Mouse (Mus musculus) forebrain, embryonic 13.5 days (tissue): Measurements from ENCODE around the gene Pard3b. TPM values are rescaled to one million over a fixed set of nuclear protein-coding genes. Genes with fewer than 3 reads are reported as not detected.

Experiments used
- ATAC-seq: fragments of 200-750 bp; cut with Nextera tagmentation; 2 replicates; pipeline ENCODE4 v1.8.0; 2017
- H3K27ac ChIP-seq: fragments of 300-500 bp; sonication (generic); 2 replicates; pipeline ENCODE4 v1.5.1; 2015; ENCODE audit warnings: inconsistent platforms, mild to moderate bottlenecking, moderate library complexity
- H3K27me3 ChIP-seq: fragments of 300-500 bp; sonication (generic); 2 replicates; pipeline ENCODE4 v1.6.1; 2015; ENCODE audit warnings: mild to moderate bottlenecking, inconsistent platforms
- H3K36me3 ChIP-seq: fragments of 300-500 bp; sonication (generic); 2 replicates; pipeline ENCODE4 v1.6.1; 2015; ENCODE audit warnings: mild to moderate bottlenecking, inconsistent platforms; ENCODE audit not compliant: poor library complexity, severe bottlenecking
- H3K4me1 ChIP-seq: fragments of 300-500 bp; sonication (generic); 2 replicates; pipeline ENCODE4 v1.6.1; 2015; ENCODE audit warnings: inconsistent platforms
- H3K4me2 ChIP-seq: fragments of 300-500 bp; sonication (generic); 2 replicates; pipeline ENCODE4 v1.6.1; 2015; ENCODE audit warnings: inconsistent platforms, mild to moderate bottlenecking, moderate library complexity
- H3K4me3 ChIP-seq: fragments of 300-500 bp; sonication (generic); 2 replicates; pipeline ENCODE4 v1.5.1; 2015; ENCODE audit warnings: mild to moderate bottlenecking, inconsistent platforms
- H3K9ac ChIP-seq: fragments of 300-500 bp; sonication (generic); 2 replicates; pipeline ENCODE4 v1.6.1; 2015; ENCODE audit warnings: mild to moderate bottlenecking, inconsistent platforms
- H3K9me3 ChIP-seq: fragments of 300-500 bp; sonication (generic); replicated peaks from 2 replicates; pipeline ENCODE4 v1.6.1; 2016; ENCODE audit warnings: inconsistent platforms
- WGBS: fragments of 180-500 bp; shearing (Covaris S2); methylation state at CpG from one replicate; pipeline ENCODE4 v1.1.7; 2015; 5-methylcytosine and 5-hydroxymethylcytosine counted together
- polyA plus RNA-seq: library from polyadenylated mRNA; unstranded; fragments of >200 nt; fragmentation: Nextera tagmentation; extraction: Ambion mirVana; gene quantifications from 2 replicates; pipeline ENCODE4 v1.2.1, GENCODE M21; 2015

The Pard3b gene
- polyA plus RNA-seq, 1 experiment from 2014 or later, result 10.5 TPM

- H3K4me2 ChIP-seq, result no peak overlapping the region
- no peak overlapping the region for H3K9ac ChIP-seq
- 94% methylated on average over 2 of the region's 2 CpGs for WGBS
- no peaks in the 10 kb centered on the region for H3K27me3 ChIP-seq
- H3K4me1 ChIP-seq, result no peaks in the 10 kb centered on the region
- H3K9me3 ChIP-seq, result no peaks in the 10 kb centered on the region
- no peak overlapping the region for H3K4me3 ChIP-seq
- no peaks in the 10 kb centered on the region for H3K36me3 ChIP-seq
- no peak overlapping the region for H3K27ac ChIP-seq
- no peak for ATAC-seq
Measured at GRCm38 (mm10) chr1:62624166-62624565, 985.5 kb downstream of the Pard3b start.

GRCm38 (mm10) chr1:62624836-62625235 lies 986.2 kb downstream of the Pard3b start:
- Histone ChIP-seq H3K27ac (no peak overlapping the region), H3K27me3 (no peaks in the 10 kb centered on the region), H3K9me3 (no peaks in the 10 kb centered on the region), H3K4me1 (no peaks in the 10 kb centered on the region), H3K4me2 (no peak overlapping the region), H3K4me3 (no peak overlapping the region), H3K9ac (no peak overlapping the region), H3K36me3 (no peaks in the 10 kb centered on the region)
- 93% methylated on average over 6 of the region's 6 CpGs for WGBS
- no peak for ATAC-seq

DNA sequence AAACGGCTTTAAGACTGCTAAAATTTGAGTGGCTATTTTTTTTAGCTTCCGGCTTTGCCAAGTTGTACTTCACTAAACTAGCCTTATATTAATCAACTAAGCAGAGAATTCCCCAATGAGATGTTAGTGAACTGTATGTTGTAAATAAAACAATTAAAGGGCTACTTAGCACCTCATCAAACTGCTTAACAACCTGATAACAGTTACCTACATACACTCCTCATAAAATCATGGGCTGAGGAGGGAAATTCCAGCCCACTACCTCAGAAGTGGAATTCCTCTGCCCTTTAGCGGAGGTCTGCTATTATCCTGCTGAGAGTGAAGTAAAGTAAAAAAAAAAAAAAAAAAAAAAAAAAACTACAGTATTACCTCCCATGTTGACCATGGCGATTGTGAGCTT lies 986.7 kb downstream of the Pard3b start:
- Histone ChIP-seq H3K9ac (no peak overlapping the region), H3K4me3 (no peak overlapping the region), H3K36me3 (no peaks in the 10 kb centered on the region), H3K4me1 (no peaks in the 10 kb centered on the region), H3K27me3 (no peaks in the 10 kb centered on the region), H3K9me3 (no peaks in the 10 kb centered on the region), H3K4me2 (no peak overlapping the region), H3K27ac (no peak overlapping the region)
- WGBS, result 87% methylated on average over 4 of the region's 4 CpGs
- ATAC-seq, result no peak

GRCm38 (mm10) chr1:62625819-62626505 lies 987.3 kb downstream of the Pard3b start:
- Histone ChIP-seq H3K27ac (no peak overlapping the region), H3K27me3 (no peaks in the 10 kb centered on the region), H3K4me1 (no peaks in the 10 kb centered on the region), H3K4me2 (no peak overlapping the region), H3K9me3 (no peaks in the 10 kb centered on the region), H3K4me3 (no peak overlapping the region), H3K36me3 (no peaks in the 10 kb centered on the region), H3K9ac (no peak overlapping the region)
- no peak for ATAC-seq
- 92% methylated on average over 10 of the region's 10 CpGs for WGBS

- Histone ChIP-seq H3K4me1 (no peaks in the 10 kb centered on the region), H3K27ac (no peak overlapping the region), H3K27me3 (no peaks in the 10 kb centered on the region), H3K4me3 (no peak overlapping the region), H3K36me3 (no peaks in the 10 kb centered on the region), H3K9ac (no peak overlapping the region), H3K9me3 (no peaks in the 10 kb centered on the region), H3K4me2 (no peak overlapping the region)
- 62% methylated on average over 1 of the region's 1 CpGs for WGBS
- ATAC-seq, result no peak
Measured at GRCm38 (mm10) chr1:62629952-62630351, 991.3 kb downstream of the Pard3b start.

DNA sequence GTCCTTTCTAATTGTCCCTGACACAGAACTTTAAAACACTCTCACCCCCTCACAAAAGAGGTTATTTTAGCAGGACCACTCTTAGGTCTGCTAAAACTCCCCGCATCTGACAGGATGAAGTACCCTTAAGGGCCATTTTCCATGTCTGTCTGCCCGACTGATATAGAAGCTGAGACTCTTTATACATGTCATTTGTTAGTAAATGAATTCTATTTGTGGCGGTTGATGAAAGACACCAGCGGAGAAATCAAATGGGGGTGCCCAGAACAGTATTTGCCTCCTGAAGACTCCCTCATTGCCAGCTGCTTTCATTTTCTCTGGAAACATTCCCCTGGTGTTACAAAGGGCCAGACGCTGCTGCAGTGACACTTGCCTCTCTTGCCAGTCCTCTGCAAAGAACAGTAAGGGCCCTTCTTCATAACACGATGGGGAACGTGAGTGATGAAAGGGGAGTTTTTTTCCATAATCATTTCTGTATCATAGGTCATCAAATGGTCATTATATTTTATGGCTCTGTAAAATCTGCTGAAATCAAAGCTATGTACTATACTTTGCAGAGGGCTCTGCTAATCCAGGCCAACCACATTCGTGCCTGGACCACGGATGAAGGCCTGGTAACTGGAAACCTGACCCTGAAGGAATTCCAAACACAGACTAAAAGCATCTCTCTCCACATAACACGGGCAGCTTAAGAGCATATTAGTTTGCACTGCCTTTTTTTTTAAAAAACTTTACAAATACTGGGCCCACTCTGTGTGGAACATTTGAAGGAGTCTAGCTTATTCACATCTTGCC lies 993.1 kb downstream of the Pard3b start:
- WGBS, result 67% methylated on average over 10 of the region's 10 CpGs
- no peak for ATAC-seq
- H3K9ac ChIP-seq, result no peak overlapping the region
- H3K36me3 ChIP-seq, result no peaks in the 10 kb centered on the region
- H3K4me3 ChIP-seq, result no peak overlapping the region
- H3K4me2 ChIP-seq, result no peak overlapping the region
- H3K9me3 ChIP-seq, result no peaks in the 10 kb centered on the region
- H3K27me3 ChIP-seq, result no peaks in the 10 kb centered on the region
- no peak overlapping the region for H3K27ac ChIP-seq
- H3K4me1 ChIP-seq, result 0 out of 2 replicates have a peak, but pooled peaks cover 5% of the 10 kb centered on the region

DNA sequence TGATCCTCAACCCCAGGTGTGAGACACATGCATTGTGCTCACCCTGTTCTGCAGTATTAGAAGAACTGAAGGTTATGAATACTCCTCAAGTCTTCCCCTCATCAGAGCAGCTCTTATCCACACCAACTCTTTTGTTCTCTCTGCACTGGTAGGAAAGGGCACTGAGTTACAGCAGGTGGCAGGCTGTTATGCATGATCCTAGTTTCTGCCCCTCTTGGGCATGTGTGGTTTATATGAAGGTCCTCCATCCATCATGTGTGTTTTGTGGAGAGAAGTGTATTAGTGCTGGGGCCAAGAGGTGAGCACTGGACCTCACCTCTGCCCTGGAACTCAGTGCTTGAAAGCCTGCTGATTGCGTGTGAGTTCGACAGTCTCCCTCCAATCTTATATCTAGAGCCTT lies 994.3 kb downstream of the Pard3b start:
- no peak for ATAC-seq
- H3K9ac ChIP-seq, result no peak overlapping the region

GRCm38 (mm10) chr1:62635203-62635602 lies 996.6 kb downstream of the Pard3b start:
- Histone ChIP-seq H3K36me3 (no peaks in the 10 kb centered on the region), H3K9ac (no peak overlapping the region), H3K9me3 (no peaks in the 10 kb centered on the region), H3K27me3 (no peaks in the 10 kb centered on the region), H3K27ac (no peak overlapping the region), H3K4me1 (0 out of 2 replicates have a peak, but pooled peaks cover 6% of the 10 kb centered on the region), H3K4me3 (no peak overlapping the region), H3K4me2 (no peak overlapping the region)
- WGBS, result 89% methylated on average over 6 of the region's 6 CpGs
- ATAC-seq, result no peak

More for the DNA sequence above, 994.3 kb downstream of the Pard3b start:
- Histone ChIP-seq H3K27me3 (no peaks in the 10 kb centered on the region), H3K9me3 (no peaks in the 10 kb centered on the region), H3K4me3 (no peak overlapping the region), H3K4me1 (0 out of 2 replicates have a peak, but pooled peaks cover 6% of the 10 kb centered on the region), H3K27ac (no peak overlapping the region), H3K36me3 (no peaks in the 10 kb centered on the region), H3K4me2 (no peak overlapping the region)
- WGBS, result 92% methylated on average over 2 of the region's 2 CpGs

DNA sequence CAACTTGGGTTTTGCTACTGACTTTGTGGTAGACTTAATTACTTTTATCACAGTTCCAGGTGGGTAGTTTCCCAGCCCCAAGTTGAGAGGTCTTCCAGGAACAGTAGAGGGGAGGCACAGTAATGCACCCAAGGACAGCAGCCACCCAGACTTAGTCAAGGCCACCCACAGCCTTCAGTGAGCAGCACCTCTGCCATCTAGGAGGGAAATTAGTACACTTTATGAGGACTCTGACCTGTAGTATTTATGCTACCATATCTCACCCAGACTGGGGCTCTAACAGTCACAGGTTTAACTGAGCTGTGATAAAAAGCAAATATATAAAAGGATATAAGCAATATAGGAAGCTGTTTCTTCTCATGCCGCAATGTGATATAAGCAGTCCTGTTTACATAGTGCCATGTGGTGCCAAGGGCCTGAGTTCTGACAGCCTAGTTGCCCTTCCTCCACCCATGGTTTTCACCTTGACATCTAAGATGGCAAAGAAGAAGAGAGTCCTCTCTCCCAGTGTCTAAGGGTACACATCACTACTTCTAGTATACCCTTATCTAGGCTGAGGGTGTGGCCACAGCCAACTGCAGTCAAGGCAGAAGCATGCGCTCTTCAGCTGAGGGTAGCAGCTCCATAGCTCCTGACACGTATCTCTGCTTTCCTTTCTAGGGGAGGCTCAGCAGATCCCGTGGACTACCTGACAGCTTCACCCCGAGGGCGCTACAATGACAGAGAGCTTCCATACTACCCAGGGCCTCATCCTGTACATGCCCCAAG lies 998.5 kb downstream of the Pard3b start:
- no peak overlapping the region for H3K4me2 ChIP-seq
- no peaks in the 10 kb centered on the region for H3K36me3 ChIP-seq
- no peak overlapping the region for H3K27ac ChIP-seq
- 95% methylated on average over 6 of the region's 6 CpGs for WGBS
- no peak for ATAC-seq
- no peak overlapping the region for H3K4me3 ChIP-seq
- H3K9ac ChIP-seq, result no peak overlapping the region
- H3K4me1 ChIP-seq, result 0 out of 2 replicates have a peak, but pooled peaks cover 6% of the 10 kb centered on the region
- no peaks in the 10 kb centered on the region for H3K9me3 ChIP-seq
- H3K27me3 ChIP-seq, result no peaks in the 10 kb centered on the region

DNA sequence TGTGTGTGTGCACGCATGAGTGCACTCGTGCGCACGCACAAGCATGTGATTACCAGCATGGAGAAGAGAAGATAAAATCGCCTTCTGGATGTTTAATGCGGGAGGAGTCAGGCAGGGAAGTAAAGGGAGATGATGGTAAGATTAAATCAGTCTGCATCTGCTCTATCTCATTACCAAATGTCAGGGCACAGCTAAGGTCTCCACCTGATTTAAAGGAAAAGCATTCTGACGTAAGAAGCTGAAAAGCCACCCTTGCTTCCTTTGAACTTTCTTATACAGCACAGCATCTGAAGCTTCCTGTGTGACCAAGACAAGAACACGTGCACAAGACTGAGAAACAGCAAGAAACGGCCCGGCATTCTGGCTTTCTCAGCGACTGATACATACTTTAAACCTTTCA lies 1000.4 kb downstream of the Pard3b start:
- Histone ChIP-seq H3K27ac (no peak overlapping the region), H3K4me1 (0 out of 2 replicates have a peak, but pooled peaks cover 6% of the 10 kb centered on the region), H3K36me3 (no peaks in the 10 kb centered on the region), H3K9ac (no peak overlapping the region), H3K27me3 (no peaks in the 10 kb centered on the region), H3K4me2 (no peak overlapping the region), H3K4me3 (no peak overlapping the region), H3K9me3 (no peaks in the 10 kb centered on the region)
- 89% methylated on average over 11 of the region's 11 CpGs for WGBS
- no peak for ATAC-seq

- H3K9me3 ChIP-seq, result no peaks in the 10 kb centered on the region
- no peak overlapping the region for H3K4me3 ChIP-seq
- no peaks in the 10 kb centered on the region for H3K36me3 ChIP-seq
- no peak overlapping the region for H3K4me2 ChIP-seq
- no peaks in the 10 kb centered on the region for H3K27me3 ChIP-seq
- no peak for ATAC-seq
- 0 out of 2 replicates have a peak, but pooled peaks cover 6% of the 10 kb centered on the region for H3K4me1 ChIP-seq
- H3K9ac ChIP-seq, result no peak overlapping the region
- 90% methylated on average over 4 of the region's 4 CpGs for WGBS
- H3K27ac ChIP-seq, result no peak overlapping the region
Measured at GRCm38 (mm10) chr1:62639440-62639839, 1000.8 kb downstream of the Pard3b start.
